Mouse (Mus musculus) lung, embryonic 15.5 days (tissue): Measurements from ENCODE around the gene Zgrf1. TPM values are rescaled to one million over a fixed set of nuclear protein-coding genes. Genes with fewer than 3 reads are reported as not detected.

ENCODE experiments used
- ATAC-seq: fragments of 200-750 bp; cut with Nextera tagmentation; 2 replicates; pipeline ENCODE4 v1.8.0; 2017; ENCODE audit warnings: moderate number of reproducible peaks, borderline replicate concordance; ENCODE audit not compliant: low FRiP score, low TSS enrichment; ENCODE audit errors: extremely low read depth
- H3K27ac ChIP-seq: fragments of 300-500 bp; sonication (generic); 2 replicates; pipeline ENCODE4 v1.5.1; 2015; ENCODE audit warnings: moderate library complexity, mild to moderate bottlenecking, inconsistent platforms
- H3K27me3 ChIP-seq: fragments of 300-500 bp; sonication (generic); 2 replicates; pipeline ENCODE4 v1.6.1; 2015; ENCODE audit warnings: inconsistent platforms
- H3K36me3 ChIP-seq: fragments of 300-500 bp; sonication (generic); 2 replicates; pipeline ENCODE4 v1.6.1; 2015; ENCODE audit warnings: inconsistent platforms
- H3K4me1 ChIP-seq: fragments of 300-500 bp; sonication (generic); 2 replicates; pipeline ENCODE4 v1.6.1; 2015; ENCODE audit warnings: inconsistent platforms
- H3K4me2 ChIP-seq: fragments of 300-500 bp; sonication (generic); 2 replicates; pipeline ENCODE4 v1.6.1; 2015; ENCODE audit warnings: inconsistent platforms, mild to moderate bottlenecking, moderate library complexity
- H3K4me3 ChIP-seq: fragments of 300-500 bp; sonication (generic); 2 replicates; pipeline ENCODE4 v1.5.1; 2015; ENCODE audit warnings: mild to moderate bottlenecking, inconsistent platforms
- H3K9ac ChIP-seq: fragments of 300-500 bp; sonication (generic); 2 replicates; pipeline ENCODE4 v1.6.1; 2015; ENCODE audit warnings: inconsistent platforms
- H3K9me3 ChIP-seq: fragments of 300-500 bp; sonication (generic); 2 replicates; pipeline ENCODE4 v1.6.1; 2016; ENCODE audit warnings: inconsistent platforms
- WGBS: fragments of 180-500 bp; shearing (Covaris S2); methylation state at CpG from one replicate; pipeline ENCODE4 v1.1.7; 2015; 5-methylcytosine and 5-hydroxymethylcytosine counted together
- polyA plus RNA-seq: library from polyadenylated mRNA; unstranded; fragments of >200 nt; fragmentation: Nextera tagmentation; extraction: Ambion mirVana; gene quantifications from 2 replicates; pipeline ENCODE4 v1.2.1, GENCODE M21; 2015

The Zgrf1 gene
- polyA plus RNA-seq, 1 experiment from 2014 or later, result 9.5 TPM

GRCm38 (mm10) chr3:127572557-127572956 lies 19.3 kb downstream of the Zgrf1 start:
- no peaks in the 10 kb centered on the region for H3K9me3 ChIP-seq
- no peak overlapping the region for H3K9ac ChIP-seq
- H3K27me3 ChIP-seq, result no peaks in the 10 kb centered on the region
- H3K4me1 ChIP-seq, result no peaks in the 10 kb centered on the region
- H3K4me2 ChIP-seq, result no peak overlapping the region
- no peak overlapping the region for H3K4me3 ChIP-seq
- 49% methylated on average over 4 of the region's 4 CpGs for WGBS
- H3K27ac ChIP-seq, result no peak overlapping the region
- H3K36me3 ChIP-seq, result peaks cover 45% of the 10 kb centered on the region
- ATAC-seq, result peak; percentile 62; the same call in 1 of the 2 replicates

DNA sequence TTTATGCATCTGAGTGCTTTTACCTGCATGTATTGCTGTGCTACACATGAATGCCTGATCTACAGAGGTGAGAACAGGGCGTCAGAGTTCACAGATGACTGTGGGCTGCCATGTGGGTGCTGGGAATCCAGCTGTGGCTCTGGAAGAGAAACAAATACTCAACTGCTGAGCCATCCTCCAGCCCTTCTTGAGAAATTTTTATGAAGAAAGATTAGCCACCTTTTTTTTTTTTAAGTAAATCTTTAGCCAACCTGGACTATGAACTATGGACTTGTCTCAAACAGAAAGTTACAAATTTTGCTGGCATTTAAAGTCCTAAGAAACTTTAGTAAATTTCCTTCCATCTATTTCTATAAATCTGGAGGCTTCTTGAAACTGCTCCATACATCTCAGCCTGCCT lies 43.8 kb downstream of the Zgrf1 start:
- WGBS, result 79% methylated on average over 1 of the region's 1 CpGs
- no peak for ATAC-seq
- Histone ChIP-seq H3K36me3 (peaks cover 35% of the 10 kb centered on the region), H3K27ac (no peak overlapping the region), H3K4me1 (no peaks in the 10 kb centered on the region), H3K4me3 (no peak overlapping the region), H3K9ac (no peak overlapping the region), H3K4me2 (no peak overlapping the region), H3K9me3 (no peaks in the 10 kb centered on the region), H3K27me3 (no peaks in the 10 kb centered on the region)

- H3K4me2 ChIP-seq, result no peak overlapping the region
- H3K27me3 ChIP-seq, result no peaks in the 10 kb centered on the region
- H3K27ac ChIP-seq, result no peak overlapping the region
- no peaks in the 10 kb centered on the region for H3K9me3 ChIP-seq
- no peak overlapping the region for H3K9ac ChIP-seq
- H3K4me1 ChIP-seq, result no peaks in the 10 kb centered on the region
- no peak for ATAC-seq
- 90% methylated on average over 2 of the region's 2 CpGs for WGBS
- H3K4me3 ChIP-seq, result no peak overlapping the region
- peaks cover 32% of the 10 kb centered on the region for H3K36me3 ChIP-seq
Measured at GRCm38 (mm10) chr3:127608109-127608508, 54.8 kb downstream of the Zgrf1 start.

DNA sequence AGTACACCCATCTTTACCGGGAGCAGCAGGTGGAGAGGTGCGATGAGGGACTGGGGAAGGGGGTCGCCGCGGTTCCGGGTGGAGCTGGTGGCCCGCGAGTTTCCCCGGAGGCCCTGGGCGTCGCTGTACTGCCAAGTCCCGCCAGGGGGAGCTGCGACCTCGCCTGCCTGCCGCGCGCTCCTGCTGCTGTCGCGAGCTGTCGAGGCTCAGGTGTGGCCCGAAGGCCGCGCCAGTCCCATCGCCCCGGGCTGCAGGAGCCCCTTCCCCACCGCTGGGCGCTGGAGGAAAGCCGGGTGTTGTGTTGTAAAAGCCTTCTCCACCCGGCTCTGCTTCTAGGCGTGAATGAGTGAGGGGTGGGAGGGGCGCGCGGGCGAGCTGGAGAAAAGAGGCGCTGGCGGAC lies 72.0 kb downstream of the Zgrf1 start:
- Histone ChIP-seq H3K4me1 (peaks cover 23% of the 10 kb centered on the region), H3K27ac (no peak overlapping the region), H3K27me3 (peaks cover 63% of the 10 kb centered on the region), H3K9me3 (no peaks in the 10 kb centered on the region), H3K36me3 (no peaks in the 10 kb centered on the region), H3K4me3 (peak overlapping the region; percentile 31), H3K9ac (no peak overlapping the region), H3K4me2 (peak overlapping the region; percentile 69)
- 0% methylated on average over 35 of the region's 36 CpGs for WGBS
- peak; percentile 67 for ATAC-seq

- H3K36me3 ChIP-seq, result no peaks in the 10 kb centered on the region
- peaks cover 23% of the 10 kb centered on the region for H3K4me1 ChIP-seq
- no peaks in the 10 kb centered on the region for H3K9me3 ChIP-seq
- H3K27me3 ChIP-seq, result peaks cover 68% of the 10 kb centered on the region
- peak overlapping the region; percentile 69 for H3K4me2 ChIP-seq
- peak overlapping the region; percentile 31 for H3K4me3 ChIP-seq
- under 1% methylated on average over 28 of the region's 28 CpGs for WGBS
- ATAC-seq, result no peak; the same call in 1 of the 2 replicates
- H3K9ac ChIP-seq, result no peak overlapping the region
- no peak overlapping the region for H3K27ac ChIP-seq
Measured at GRCm38 (mm10) chr3:127625701-127626399, 72.6 kb downstream of the Zgrf1 start.

- no peak overlapping the region for H3K27ac ChIP-seq
- no peak overlapping the region for H3K4me3 ChIP-seq
- ATAC-seq, result no peak
- H3K4me1 ChIP-seq, result peaks cover 23% of the 10 kb centered on the region
- H3K9ac ChIP-seq, result no peak overlapping the region
- no peaks in the 10 kb centered on the region for H3K9me3 ChIP-seq
- H3K27me3 ChIP-seq, result peaks cover 75% of the 10 kb centered on the region
- no peaks in the 10 kb centered on the region for H3K36me3 ChIP-seq
- H3K4me2 ChIP-seq, result no peak overlapping the region
- 8% methylated on average over 3 of the region's 3 CpGs for WGBS
Measured at GRCm38 (mm10) chr3:127626524-127626923, 73.2 kb downstream of the Zgrf1 start.

GRCm38 (mm10) chr3:127627151-127627955 lies 74.1 kb downstream of the Zgrf1 start:
- Histone ChIP-seq H3K27ac (no peak overlapping the region), H3K9ac (no peak overlapping the region), H3K4me2 (no peak overlapping the region), H3K36me3 (no peaks in the 10 kb centered on the region), H3K9me3 (no peaks in the 10 kb centered on the region), H3K27me3 (peaks cover 84% of the 10 kb centered on the region), H3K4me3 (peak overlapping the region; percentile 4; the same call in 1 of the 2 replicates), H3K4me1 (peaks cover 25% of the 10 kb centered on the region)
- WGBS, result 3% methylated on average over 28 of the region's 28 CpGs
- ATAC-seq, result no peak

DNA sequence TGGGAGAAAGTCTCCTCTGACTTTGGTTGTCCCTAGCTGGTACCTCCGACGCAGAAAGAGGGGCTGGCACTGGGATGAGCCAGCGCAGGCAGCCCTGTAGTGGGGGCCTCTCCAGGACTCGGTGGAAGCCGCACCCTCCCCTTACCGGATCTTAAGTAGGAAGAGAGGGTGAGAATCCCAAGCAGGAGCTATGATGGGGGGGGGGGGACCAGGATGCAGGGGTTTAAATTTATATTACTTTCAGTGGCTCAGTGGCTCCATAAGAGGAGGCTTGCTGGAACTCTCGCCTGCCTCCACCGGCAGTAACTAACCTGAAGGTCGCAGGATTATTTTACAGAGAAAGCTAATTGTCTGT lies 74.6 kb downstream of the Zgrf1 start:
- H3K27ac ChIP-seq, result no peak overlapping the region
- no peak overlapping the region for H3K9ac ChIP-seq
- no peak for ATAC-seq
- H3K36me3 ChIP-seq, result no peaks in the 10 kb centered on the region
- no peaks in the 10 kb centered on the region for H3K9me3 ChIP-seq
- H3K27me3 ChIP-seq, result peaks cover 89% of the 10 kb centered on the region
- no peak overlapping the region for H3K4me2 ChIP-seq
- WGBS, result 2% methylated on average over 9 of the region's 9 CpGs
- H3K4me3 ChIP-seq, result peak overlapping the region; percentile 4; the same call in 1 of the 2 replicates
- H3K4me1 ChIP-seq, result peaks cover 31% of the 10 kb centered on the region

DNA sequence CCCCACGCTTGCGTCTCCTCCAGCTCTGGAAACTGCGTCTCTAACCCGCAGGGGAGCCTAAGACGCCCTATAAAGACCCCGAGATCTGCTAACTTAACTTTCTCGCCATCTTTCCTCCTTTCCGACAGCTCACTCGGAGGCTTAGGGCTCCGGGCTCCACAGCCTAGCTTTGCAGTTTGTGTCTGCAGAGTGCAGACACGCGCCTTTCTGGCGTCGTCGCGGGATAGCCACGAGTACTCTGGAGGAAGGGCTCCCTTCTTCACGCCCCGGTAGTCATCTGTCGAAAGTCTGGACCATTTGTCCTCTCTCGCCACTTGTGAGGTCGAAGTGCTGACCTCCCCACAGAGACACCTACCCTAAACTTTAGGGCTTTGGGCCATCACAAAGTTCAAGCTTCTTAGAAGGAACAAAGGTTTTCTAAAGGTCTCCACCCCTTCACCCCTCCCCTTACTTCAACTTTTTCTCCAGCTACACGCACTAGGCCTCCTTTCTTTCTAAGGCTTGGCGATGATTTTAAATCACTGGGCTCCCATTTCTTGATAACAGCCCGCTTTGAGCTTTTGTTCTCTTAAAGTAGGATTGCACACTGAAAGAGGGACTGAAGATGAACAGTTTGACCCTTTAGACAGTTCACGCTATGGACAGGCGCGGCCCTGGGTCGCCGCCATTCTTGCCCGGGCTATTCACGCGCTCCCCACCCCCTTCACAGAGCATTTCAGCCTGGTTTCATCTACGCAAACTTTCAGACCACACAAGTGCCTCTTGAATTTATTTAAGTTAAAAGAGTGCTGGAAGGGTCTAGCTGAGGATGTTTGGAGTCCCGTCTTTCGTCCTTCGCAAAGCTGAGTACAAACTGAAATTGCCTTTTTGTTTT lies 75.3 kb downstream of the Zgrf1 start:
- Histone ChIP-seq H3K27me3 (peaks cover 92% of the 10 kb centered on the region), H3K9me3 (no peaks in the 10 kb centered on the region), H3K27ac (no peak overlapping the region), H3K36me3 (no peaks in the 10 kb centered on the region), H3K4me2 (no peak overlapping the region), H3K4me1 (peaks cover 37% of the 10 kb centered on the region), H3K9ac (no peak overlapping the region), H3K4me3 (no peak overlapping the region)
- ATAC-seq, result no peak
- WGBS, result 2% methylated on average over 37 of the region's 37 CpGs

DNA sequence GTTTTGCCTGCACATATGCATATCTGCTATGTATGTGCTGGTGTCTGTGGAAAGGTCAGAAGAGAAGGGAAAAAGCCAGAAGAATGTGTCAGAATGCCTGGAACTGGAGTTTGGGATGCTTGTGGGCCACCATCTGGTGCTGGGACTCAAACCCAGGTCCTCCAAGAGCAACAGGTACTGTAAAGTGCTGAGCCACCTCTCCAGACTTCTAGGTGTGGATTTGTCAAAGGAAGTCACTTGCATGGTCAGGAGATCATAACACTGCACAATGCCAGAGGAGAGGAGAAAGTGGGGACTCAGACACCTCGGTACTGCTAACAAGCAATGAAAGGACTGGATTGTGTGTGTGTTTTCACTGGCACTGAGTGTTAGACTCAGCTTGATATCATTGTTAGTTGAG lies 76.9 kb downstream of the Zgrf1 start:
- Histone ChIP-seq H3K4me2 (no peak overlapping the region), H3K9me3 (no peaks in the 10 kb centered on the region), H3K9ac (no peak overlapping the region), H3K4me1 (peaks cover 47% of the 10 kb centered on the region), H3K4me3 (no peak overlapping the region), H3K27me3 (peaks cover 97% of the 10 kb centered on the region), H3K27ac (no peak overlapping the region), H3K36me3 (no peaks in the 10 kb centered on the region)
- ATAC-seq, result no peak
- WGBS, result 0% methylated on average over 1 of the region's 1 CpGs

DNA sequence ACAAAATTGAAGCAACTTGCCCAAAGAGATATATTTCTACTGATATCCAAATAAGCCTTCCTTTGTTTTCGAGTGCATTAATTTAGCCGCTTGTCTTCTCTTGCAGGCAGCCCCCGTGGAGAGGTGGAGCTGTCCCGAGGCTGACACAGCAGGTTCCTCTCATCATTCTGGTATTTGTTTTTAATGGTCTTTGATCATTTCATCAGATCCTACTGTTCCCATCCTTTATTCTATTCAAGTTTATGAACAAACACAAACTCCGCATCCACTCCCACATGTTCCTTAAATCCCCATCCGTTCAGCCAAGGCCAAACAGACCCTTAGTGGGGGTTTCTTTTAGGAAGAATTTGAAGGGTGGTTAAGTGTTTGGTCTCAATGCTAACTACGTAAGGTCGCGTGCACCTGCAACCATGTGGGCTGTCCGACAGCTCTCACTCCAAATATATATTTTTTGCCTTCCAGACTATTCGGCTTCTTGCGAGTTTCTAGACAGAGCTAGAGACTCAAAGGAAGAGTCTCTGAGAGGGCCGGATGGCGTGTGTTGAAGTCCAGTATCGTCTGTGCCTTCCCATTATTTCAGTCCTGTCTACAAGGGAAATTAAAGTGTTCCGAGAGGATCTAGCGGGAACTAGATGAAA lies 77.6 kb downstream of the Zgrf1 start:
- H3K27ac ChIP-seq, result no peak overlapping the region
- no peaks in the 10 kb centered on the region for H3K36me3 ChIP-seq
- H3K4me1 ChIP-seq, result peaks cover 41% of the 10 kb centered on the region
- no peak overlapping the region for H3K4me3 ChIP-seq
- no peak overlapping the region for H3K9ac ChIP-seq
- WGBS, result 5% methylated on average over 17 of the region's 17 CpGs
- H3K27me3 ChIP-seq, result peaks cover 96% of the 10 kb centered on the region
- H3K9me3 ChIP-seq, result no peaks in the 10 kb centered on the region
- ATAC-seq, result no peak
- no peak overlapping the region for H3K4me2 ChIP-seq
